Mouse (Mus musculus) kidney, adult 9 months (tissue): ENCODE data around the gene Fnip2.

Experiments
- DNase-seq: peaks from one replicate; pipeline ENCODE4 v3.0.0; 2022

Fnip2 gene

DNA sequence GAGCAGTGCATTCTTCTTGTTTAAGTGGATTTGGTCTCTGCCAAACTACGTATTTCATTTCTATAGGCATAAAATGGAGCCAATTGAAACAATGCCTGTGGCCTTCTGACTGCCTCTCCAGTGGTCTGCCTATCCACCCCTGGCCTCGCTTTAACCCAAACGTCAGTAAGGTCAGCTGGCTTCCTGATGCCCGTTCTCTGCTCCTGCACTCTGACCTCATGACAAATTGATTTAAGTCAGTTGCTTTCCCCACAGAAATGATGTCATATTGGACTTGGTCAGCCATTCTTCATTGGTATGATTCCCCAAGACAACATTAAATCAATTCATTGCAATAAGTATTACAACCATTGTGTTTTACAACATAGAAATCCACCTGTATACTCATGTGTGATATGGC lies 159.1 kb downstream of the Fnip2 start:
- DNase-seq: peak; percentile 20
